In genomic region chr6:5120229-5120628, GRCm38 (mm10) we compare ENCODE assay signal across 22 mouse cellular contexts.
DNase-seq lines count a peak whose midpoint lies in the region; ATAC-seq and TF ChIP-seq lines count a peak whose summit lies in the region.
"Had no signal": no experiment of that assay in that cellular context is flagged by ENCODE, and none has a peak within 500 bp of the region (broad histone marks: within the 10 kb centered on the region; RNA-seq: fewer than 3 reads in every experiment).

No protein-coding gene starts in this region.

- no peak for TF ChIP-seq CTCF in hindbrain, postnatal 0 days (IDR thresholded peaks at IDR 0.05; ENCODE audit: low read depth)
- TF ChIP-seq CTCF in ES-Bruce4 (IDR thresholded peaks at IDR 0.05; ENCODE audit: low read depth, low read length), result no peak

- ATAC-seq in cerebellum, adult (ENCODE audit: insufficient number of reproducible peaks, low FRiP score, low TSS enrichment), result peak; percentile 56; the same call in 1 of the 2 replicates
- ATAC-seq in hindbrain, postnatal 0 days, result no peak
- ATAC-seq in hindbrain, embryonic 13.5 days (ENCODE audit: low FRiP score), result no peak
- ATAC-seq in forebrain, embryonic 14.5 days, result peak; percentile 67; the same call in 1 of the 2 replicates
- ATAC-seq: hindbrain, embryonic 16.5 days; intestine, embryonic 16.5 days; midbrain, embryonic 15.5 days had no signal

- DNase-seq in cerebellum, postnatal 4 days (ENCODE audit: low spot score in 2 of 2), result no peak
- peak; percentile 44 for DNase-seq in hindbrain, postnatal 0 days (ENCODE audit: low spot score)
- DNase-seq in forebrain, embryonic 14.5 days (ENCODE audit: low spot score), result peak; percentile 78
- DNase-seq in heart, adult 9 months (ENCODE audit: low spot score in 2 of 2), result no peak
- DNase-seq in kidney, postnatal 36 days, result no peak
- DNase-seq: adrenal gland, postnatal 36 days; cerebellum, adult 2 months; gastrocnemius, adult 2 months; kidney, adult 9 months; kidney, postnatal 25 days; lung, postnatal 4 days; right cerebral cortex, adult 18-20 months; thymus, adult 18-20 months; thymus, postnatal 4 days had no signal

- TF ChIP-seq EP300 in ES-Bruce4 (IDR thresholded peaks at IDR 0.05; ENCODE audit: insufficient read depth, low read depth, low read length), result no peak

- no peaks in the 10 kb centered on the region for H3K4me1 ChIP-seq in hindbrain, postnatal 0 days (ENCODE audit: insufficient read depth, low read length)
- no peaks in the 10 kb centered on the region for H3K4me1 ChIP-seq in hindbrain, embryonic 13.5 days (replicated peaks)
- no peaks in the 10 kb centered on the region for H3K4me1 ChIP-seq in ES-Bruce4 (ENCODE audit: control insufficient read depth, insufficient read depth, low read length)
- peaks cover 4% of the 10 kb centered on the region; the same call in 1 of the 2 replicates for H3K4me1 ChIP-seq in forebrain, embryonic 14.5 days (ENCODE audit: control insufficient read depth, insufficient read depth, low read length)
- H3K4me1 ChIP-seq: heart, embryonic 10.5 days; midbrain, embryonic 15.5 days had no signal

- no peaks in the 10 kb centered on the region for H3K27me3 ChIP-seq in hindbrain, postnatal 0 days (ENCODE audit: insufficient read depth, low read length)
- H3K27me3 ChIP-seq in hindbrain, embryonic 13.5 days, result no peaks in the 10 kb centered on the region
- H3K27me3 ChIP-seq in ES-Bruce4 (ENCODE audit: control insufficient read depth, insufficient read depth, low read length, poor library complexity, severe bottlenecking), result no peaks in the 10 kb centered on the region
- no peaks in the 10 kb centered on the region for H3K27me3 ChIP-seq in forebrain, embryonic 14.5 days (replicated peaks; ENCODE audit: control insufficient read depth, insufficient read depth, low read length)
- H3K27me3 ChIP-seq: midbrain, embryonic 15.5 days had no signal

- no peak overlapping the region; the same call in 1 of the 2 replicates for H3K27ac ChIP-seq in hindbrain, postnatal 0 days
- H3K27ac ChIP-seq in hindbrain, embryonic 13.5 days, result no peak overlapping the region
- peak overlapping the region; percentile 84 for H3K27ac ChIP-seq in ES-Bruce4 (ENCODE audit: insufficient read depth, low read length)
- peak overlapping the region; percentile 54; the same call in 1 of the 2 replicates for H3K27ac ChIP-seq in forebrain, embryonic 14.5 days (ENCODE audit: low read depth, low read length)
- H3K27ac ChIP-seq: gastrocnemius, adult 2 months; heart, embryonic 10.5 days; midbrain, embryonic 15.5 days had no signal

- 24% methylated on average over 3 of the region's 3 CpGs for WGBS in hindbrain, postnatal 0 days
- 53% methylated on average over 3 of the region's 3 CpGs for WGBS in hindbrain, embryonic 13.5 days
- 20% methylated on average over 3 of the region's 3 CpGs for whole genome bisulfite sequencing in forebrain, embryonic 14.5 days

- TF ChIP-seq POLR2A in ES-Bruce4 (IDR thresholded peaks at IDR 0.05; ENCODE audit: insufficient read depth, low read length), result no peak

- no peak overlapping the region for H3K4me2 ChIP-seq in hindbrain, postnatal 0 days (ENCODE audit: low read depth, low read length)
- H3K4me2 ChIP-seq in hindbrain, embryonic 13.5 days, result no peak overlapping the region
- no peak overlapping the region for H3K4me2 ChIP-seq in forebrain, embryonic 14.5 days (ENCODE audit: low read length)
- H3K4me2 ChIP-seq: midbrain, embryonic 15.5 days had no signal

- peaks cover 5% of the 10 kb centered on the region; the same call in 1 of the 2 replicates for H3K36me3 ChIP-seq in hindbrain, postnatal 0 days (ENCODE audit: insufficient read depth, low read length)
- H3K36me3 ChIP-seq in hindbrain, embryonic 13.5 days, result peaks cover 10% of the 10 kb centered on the region; the same call in 1 of the 2 replicates
- peaks cover 4% of the 10 kb centered on the region for H3K36me3 ChIP-seq in ES-Bruce4 (ENCODE audit: control insufficient read depth, insufficient read depth, low read length, poor library complexity, severe bottlenecking)
- H3K36me3 ChIP-seq in forebrain, embryonic 14.5 days (ENCODE audit: control insufficient read depth, insufficient read depth, low read length), result peaks cover 18% of the 10 kb centered on the region
- H3K36me3 ChIP-seq: midbrain, embryonic 15.5 days had no signal

- no peak overlapping the region for H3K9ac ChIP-seq in hindbrain, postnatal 0 days (replicated peaks; ENCODE audit: low read length)
- no peak overlapping the region for H3K9ac ChIP-seq in hindbrain, embryonic 13.5 days
- no peak overlapping the region for H3K9ac ChIP-seq in ES-Bruce4 (ENCODE audit: low read depth, poor library complexity, severe bottlenecking)
- H3K9ac ChIP-seq in forebrain, embryonic 14.5 days (ENCODE audit: low read length), result no peak overlapping the region
- H3K9ac ChIP-seq: midbrain, embryonic 15.5 days had no signal

- no peak overlapping the region for H3K4me3 ChIP-seq in hindbrain, postnatal 0 days (ENCODE audit: low read length)
- no peak overlapping the region for H3K4me3 ChIP-seq in hindbrain, embryonic 13.5 days
- no peak overlapping the region for H3K4me3 ChIP-seq in ES-Bruce4 (ENCODE audit: low read depth, low read length)
- no peak overlapping the region for H3K4me3 ChIP-seq in forebrain, embryonic 14.5 days (ENCODE audit: low read depth, low read length)
- H3K4me3 ChIP-seq: gastrocnemius, adult 2 months; heart, embryonic 10.5 days; midbrain, embryonic 15.5 days; myocyte had no signal

- H3K9me3 ChIP-seq in hindbrain, postnatal 0 days (ENCODE audit: low read length), result no peaks in the 10 kb centered on the region
- H3K9me3 ChIP-seq in hindbrain, embryonic 13.5 days, result no peaks in the 10 kb centered on the region
- H3K9me3 ChIP-seq in ES-Bruce4 (replicated peaks; ENCODE audit: control insufficient read depth, insufficient read depth, low read length, poor library complexity, severe bottlenecking), result no peaks in the 10 kb centered on the region
- no peaks in the 10 kb centered on the region for H3K9me3 ChIP-seq in forebrain, embryonic 14.5 days (replicated peaks; ENCODE audit: control insufficient read depth, low read length)
- H3K9me3 ChIP-seq: heart, embryonic 10.5 days; midbrain, embryonic 15.5 days had no signal

Comparison
In these comparisons a context has a peak if more than half of its experiments do, and no peak if none do; other contexts are left out.
1. ATAC-seq: peak in cerebellum, adult (single experiment) and forebrain, embryonic 14.5 days (single experiment); none in hindbrain, postnatal 0 days (single experiment) and hindbrain, embryonic 13.5 days (single experiment).
2. DNase-seq: peak in hindbrain, postnatal 0 days (single experiment) and forebrain, embryonic 14.5 days (single experiment); none in cerebellum, postnatal 4 days (0 of 2), heart, adult 9 months (0 of 2) and kidney, postnatal 36 days (0 of 2).
3. H3K27ac ChIP-seq: peak in ES-Bruce4 (single experiment) and forebrain, embryonic 14.5 days (single experiment); none in hindbrain, postnatal 0 days (single experiment) and hindbrain, embryonic 13.5 days (single experiment).